In genomic region chr14:50931493-50932020, GRCm38 (mm10) we compare ENCODE assay signal across 8 mouse cellular contexts. TPM values are rescaled to one million over a fixed set of nuclear protein-coding genes. Genes with fewer than 3 reads are reported as not detected.
DNase-seq lines count a peak whose midpoint lies in the region; ATAC-seq lines count a peak whose summit lies in the region.

No protein-coding gene starts in this region.

- peak overlapping the region; percentile 80 for H3K9ac ChIP-seq in heart, embryonic 13.5 days
- H3K9ac ChIP-seq in hindbrain, embryonic 12.5 days, result peak overlapping the region; percentile 64
- peak overlapping the region; percentile 53 for H3K9ac ChIP-seq in midbrain, embryonic 12.5 days (replicated peaks)

- peaks cover 30% of the 10 kb centered on the region for H3K36me3 ChIP-seq in heart, embryonic 13.5 days
- H3K36me3 ChIP-seq in hindbrain, embryonic 12.5 days, result peaks cover 26% of the 10 kb centered on the region
- peaks cover 30% of the 10 kb centered on the region for H3K36me3 ChIP-seq in midbrain, embryonic 12.5 days

- peak overlapping the region; percentile 85 for H3K27ac ChIP-seq in heart, embryonic 13.5 days (replicated peaks)
- H3K27ac ChIP-seq in hindbrain, embryonic 12.5 days, result peak overlapping the region; percentile 88
- H3K27ac ChIP-seq in midbrain, embryonic 12.5 days (replicated peaks), result peak overlapping the region; percentile 91

- intact Hi-C loops in heart, postnatal 14 days (cut with DNase I), result no loop called here

- H3K27me3 ChIP-seq in heart, embryonic 13.5 days (replicated peaks), result no peaks in the 10 kb centered on the region
- H3K27me3 ChIP-seq in hindbrain, embryonic 12.5 days, result no peaks in the 10 kb centered on the region
- no peaks in the 10 kb centered on the region for H3K27me3 ChIP-seq in midbrain, embryonic 12.5 days

- peak overlapping the region; percentile 72 for H3K4me2 ChIP-seq in heart, embryonic 13.5 days
- H3K4me2 ChIP-seq in hindbrain, embryonic 12.5 days (replicated peaks), result peak overlapping the region; percentile 63
- H3K4me2 ChIP-seq in midbrain, embryonic 12.5 days (replicated peaks), result peak overlapping the region; percentile 70

- peak overlapping the region; percentile 99 for H3K4me3 ChIP-seq in heart, embryonic 13.5 days
- peak overlapping the region; percentile 97 for H3K4me3 ChIP-seq in hindbrain, embryonic 12.5 days
- peak overlapping the region; percentile 96 for H3K4me3 ChIP-seq in midbrain, embryonic 12.5 days

- ATAC-seq in heart, embryonic 13.5 days (ENCODE audit: extremely low read depth, insufficient number of reproducible peaks, low FRiP score, low TSS enrichment), result no peak
- no peak for ATAC-seq in hindbrain, embryonic 12.5 days (ENCODE audit: low FRiP score)
- ATAC-seq in midbrain, embryonic 12.5 days (ENCODE audit: low FRiP score, low read depth), result no peak; the same call in 1 of the 2 replicates

- peaks cover 21% of the 10 kb centered on the region for H3K4me1 ChIP-seq in heart, embryonic 13.5 days
- peaks cover 20% of the 10 kb centered on the region for H3K4me1 ChIP-seq in hindbrain, embryonic 12.5 days
- H3K4me1 ChIP-seq in midbrain, embryonic 12.5 days, result peaks cover 23% of the 10 kb centered on the region

- no peak for DNase-seq in heart, postnatal 14 days
- peak; percentile 48 for DNase-seq in MN1 (ENCODE audit: low spot score)
- no peak for DNase-seq in urinary bladder, postnatal 10 days (ENCODE audit: low spot score)
- DNase-seq in adrenal gland, adult 18-20 months (ENCODE audit: low spot score in 2 of 2), result no peak
- no peak for DNase-seq in ovary, postnatal 14 days (ENCODE audit: low spot score)

- H3K9me3 ChIP-seq in heart, embryonic 13.5 days, result no peaks in the 10 kb centered on the region
- H3K9me3 ChIP-seq in hindbrain, embryonic 12.5 days (replicated peaks), result no peaks in the 10 kb centered on the region
- no peaks in the 10 kb centered on the region for H3K9me3 ChIP-seq in midbrain, embryonic 12.5 days

- WGBS in heart, embryonic 13.5 days, result 12% methylated on average over 12 of the region's 12 CpGs
- 14% methylated on average over 12 of the region's 12 CpGs for WGBS in hindbrain, embryonic 12.5 days
- WGBS in midbrain, embryonic 12.5 days, result 12% methylated on average over 12 of the region's 12 CpGs

RNA-seq across cellular contexts. Expression of gene Pnp, which starts 0.7 kb away (rescaled TPM):
- polyA plus RNA-seq in heart, embryonic 13.5 days (2015; fragmentation: Nextera tagmentation; extraction: Ambion mirVana), result 36.5 and 41.3 TPM in 2 replicates
- total RNA-seq in heart, postnatal 14 days (2021), result 10 to 100 TPM; 15.6 to 17.3 TPM
- 38.2 and 39.5 TPM in 2 replicates for polyA plus RNA-seq in hindbrain, embryonic 12.5 days (2016; fragmentation: Nextera tagmentation; extraction: Ambion mirVana)
- 50.0 and 50.1 TPM in 2 replicates for polyA plus RNA-seq in midbrain, embryonic 12.5 days (2016; fragmentation: Nextera tagmentation; extraction: Ambion mirVana)
- total RNA-seq in adrenal gland, adult 18-20 months (2021), result 10 to 100 TPM; 35.0 to 40.3 TPM

RNA-seq across cellular contexts. Expression of gene Pip4p1, which starts 0.9 kb away (rescaled TPM):
- 34.9 and 38.2 TPM in 2 replicates for polyA plus RNA-seq in heart, embryonic 13.5 days (2015; fragmentation: Nextera tagmentation; extraction: Ambion mirVana)
- 10 to 100 TPM; 19.2 to 21.8 TPM for total RNA-seq in heart, postnatal 14 days (2021)
- 71.8 and 79.8 TPM in 2 replicates for polyA plus RNA-seq in hindbrain, embryonic 12.5 days (2016; fragmentation: Nextera tagmentation; extraction: Ambion mirVana)
- polyA plus RNA-seq in midbrain, embryonic 12.5 days (2016; fragmentation: Nextera tagmentation; extraction: Ambion mirVana), result 68.3 and 72.8 TPM in 2 replicates
- total RNA-seq in adrenal gland, adult 18-20 months (2021), result 10 to 100 TPM; 54.8 to 63.0 TPM

RNA-seq across cellular contexts. Expression of gene Apex1, which starts 6.8 kb away (rescaled TPM):
- polyA plus RNA-seq in heart, embryonic 13.5 days (2015; fragmentation: Nextera tagmentation; extraction: Ambion mirVana), result 148 TPM in 2 replicates
- total RNA-seq in heart, postnatal 14 days (2021), result 10 to 100 TPM; 26.3 to 29.4 TPM
- polyA plus RNA-seq in hindbrain, embryonic 12.5 days (2016; fragmentation: Nextera tagmentation; extraction: Ambion mirVana), result 246 and 257 TPM in 2 replicates
- 321 and 333 TPM in 2 replicates for polyA plus RNA-seq in midbrain, embryonic 12.5 days (2016; fragmentation: Nextera tagmentation; extraction: Ambion mirVana)
- total RNA-seq in adrenal gland, adult 18-20 months (2021), result 10 to 100 TPM; 50.7 to 66.7 TPM

RNA-seq across cellular contexts. Expression of gene Osgep, which starts 6.9 kb away (rescaled TPM):
- 112 and 131 TPM in 2 replicates for polyA plus RNA-seq in heart, embryonic 13.5 days (2015; fragmentation: Nextera tagmentation; extraction: Ambion mirVana)
- 10 to 100 TPM; 59.4 to 63.9 TPM for total RNA-seq in heart, postnatal 14 days (2021)
- polyA plus RNA-seq in hindbrain, embryonic 12.5 days (2016; fragmentation: Nextera tagmentation; extraction: Ambion mirVana), result 108 and 122 TPM in 2 replicates
- 141 and 147 TPM in 2 replicates for polyA plus RNA-seq in midbrain, embryonic 12.5 days (2016; fragmentation: Nextera tagmentation; extraction: Ambion mirVana)
- 10 to 100 TPM; 48.9 to 51.3 TPM for total RNA-seq in adrenal gland, adult 18-20 months (2021)

RNA-seq across cellular contexts. Expression of gene Gm49342, which starts 12.8 kb away (rescaled TPM):
- polyA plus RNA-seq in heart, embryonic 13.5 days (2015; fragmentation: Nextera tagmentation; extraction: Ambion mirVana), result not detected in 2 replicates
- total RNA-seq in heart, postnatal 14 days (2021), result 10 to 100 TPM; 11.1 to 13.0 TPM
- polyA plus RNA-seq in hindbrain, embryonic 12.5 days (2016; fragmentation: Nextera tagmentation; extraction: Ambion mirVana), result not detected in 2 replicates
- polyA plus RNA-seq in midbrain, embryonic 12.5 days (2016; fragmentation: Nextera tagmentation; extraction: Ambion mirVana), result not detected in 2 replicates
- total RNA-seq in adrenal gland, adult 18-20 months (2021), result 10 to 100 TPM; 31.9 to 43.9 TPM
